Mouse (Mus musculus) right cerebral cortex, postnatal 36 days (tissue): ENCODE results near the gene Olfr1104.

Experiments
- DNase-seq, 2 experiments: peaks; one replicate each; pipeline ENCODE4 v3.0.0; 2022; ENCODE audit warnings: low spot score in 2 of 2, mixed read lengths in 1 of 2

Olfr1104 gene

GRCm38 (mm10) chr2:87026980-87027379, at the start of gene Olfr1104:
TSS of gene Olfr1104 (minus strand) at chr2:87027080.
- DNase-seq: no peak

GRCm38 (mm10) chr2:87075717-87076116, 48.8 kb upstream of the Olfr1104 start, which contains the start of gene Olfr1107:
TSS of gene Olfr1107 (minus strand) at chr2:87075817.
- no peak for DNase-seq

- DNase-seq: no peak
Measured at GRCm38 (mm10) chr2:87052173-87052572, 25.3 kb upstream of the Olfr1104 start, which contains the start of gene Olfr1106. TSS of gene Olfr1106 (minus strand) at chr2:87052273.

GRCm38 (mm10) chr2:87036431-87036830, 9.6 kb upstream of the Olfr1104 start, which contains the start of gene Olfr1105:
TSS of gene Olfr1105 (minus strand) at chr2:87036531.
- DNase-seq: no peak

GRCm38 (mm10) chr2:86998098-86998497, 28.8 kb downstream of the Olfr1104 start, which contains the start of gene Olfr1102:
TSS of gene Olfr1102 (plus strand) at chr2:86998398.
- DNase-seq: no peak

- DNase-seq: no peak
Measured at GRCm38 (mm10) chr2:86991121-86991520, 35.8 kb downstream of the Olfr1104 start, which contains the start of gene Olfr1101. TSS of gene Olfr1101 (minus strand) at chr2:86991221.

GRCm38 (mm10) chr2:86979854-86980253, 47.0 kb downstream of the Olfr1104 start, which contains the start of gene Olfr1100:
TSS of gene Olfr1100 (minus strand) at chr2:86979954.
- no peak for DNase-seq
